In genomic region chr1:78658441-78659269, GRCm38 (mm10) we compare ENCODE assay signal across 8 mouse cellular contexts. TPM values are rescaled to one million over a fixed set of nuclear protein-coding genes. Genes with fewer than 3 reads are reported as not detected.
DNase-seq lines count a peak whose midpoint lies in the region; TF ChIP-seq lines count a peak whose summit lies in the region.

No protein-coding gene starts in this region.

- DNase-seq in ovary, postnatal 36 days (ENCODE audit: low spot score): peak; percentile 5
- no peak for DNase-seq in ovary, postnatal 14 days (ENCODE audit: low spot score)
- DNase-seq in kidney, adult 11 months: peak; percentile 9
- peak; percentile 4 for DNase-seq in lung, postnatal 14 days
- peak; percentile 20 for DNase-seq in thymus, postnatal 14 days
- no peak for DNase-seq in urinary bladder, postnatal 10 days (ENCODE audit: low spot score)

- no peak for TF ChIP-seq CTCF in bone marrow macrophage, adult 2 months (IDR thresholded peaks at IDR 0.05; ENCODE audit: low read depth, low read length)
- TF ChIP-seq CTCF in embryonic fibroblast, embryonic 13.5 days (IDR thresholded peaks at IDR 0.05; ENCODE audit: borderline replicate concordance, insufficient read depth, low read length): no peak

- H3K4me3 ChIP-seq in bone marrow macrophage, adult 2 months (ENCODE audit: insufficient read depth, low read length): peak overlapping the region; percentile 98
- peak overlapping the region; percentile 96 for H3K4me3 ChIP-seq in embryonic fibroblast, embryonic 13.5 days (ENCODE audit: insufficient read depth, low read length)

- H3K4me1 ChIP-seq in bone marrow macrophage, adult 2 months (ENCODE audit: control insufficient read depth, insufficient read depth, low read length): peaks cover 22% of the 10 kb centered on the region
- H3K4me1 ChIP-seq in embryonic fibroblast, embryonic 13.5 days (ENCODE audit: control insufficient read depth, insufficient read depth, low read length): peaks cover 11% of the 10 kb centered on the region; the same call in 1 of the 2 replicates

- no peak for TF ChIP-seq POLR2A in bone marrow macrophage, adult 2 months (IDR thresholded peaks at IDR 0.05; ENCODE audit: borderline replicate concordance, low read depth, low read length)
- TF ChIP-seq POLR2A in embryonic fibroblast, embryonic 13.5 days (IDR thresholded peaks at IDR 0.05; ENCODE audit: low read depth, low read length): no peak

- peak overlapping the region; percentile 58 for H3K27ac ChIP-seq in bone marrow macrophage, adult 2 months (ENCODE audit: insufficient read depth, low read depth, low read length)
- H3K27ac ChIP-seq in embryonic fibroblast, embryonic 13.5 days (ENCODE audit: insufficient read depth, low read length): no peak overlapping the region

RNA-seq across cellular contexts. Expression of gene Utp14b, which starts 0.8 kb away (rescaled TPM):
- polyA plus RNA-seq in bone marrow macrophage, adult 2 months (2012; ENCODE audit: insufficient read depth, insufficient read length, missing spikeins): 4.3 and 4.5 TPM in 2 replicates
- polyA plus RNA-seq in embryonic fibroblast, embryonic 13.5 days (2011; ENCODE audit: insufficient read length, low read depth, missing spikeins): 4.1 and 4.3 TPM in 2 replicates

RNA-seq across cellular contexts. Expression of gene Acsl3, which starts 1.0 kb away (rescaled TPM):
- polyA plus RNA-seq in bone marrow macrophage, adult 2 months (2012; ENCODE audit: insufficient read depth, insufficient read length, missing spikeins): 11.4 and 13.9 TPM in 2 replicates
- 34.7 and 40.4 TPM in 2 replicates for polyA plus RNA-seq in embryonic fibroblast, embryonic 13.5 days (2011; ENCODE audit: insufficient read length, low read depth, missing spikeins)

Comparison
In these comparisons a context has a peak if more than half of its experiments do, and no peak if none do; other contexts are left out.
1. DNase-seq: peak in ovary, postnatal 36 days (single experiment), kidney, adult 11 months (single experiment), lung, postnatal 14 days (single experiment) and thymus, postnatal 14 days (single experiment); none in ovary, postnatal 14 days (single experiment) and urinary bladder, postnatal 10 days (single experiment).